Mouse (Mus musculus) heart, postnatal 0 days (tissue): ENCODE measurements around the gene Apoa1. TPM values are rescaled to one million over a fixed set of nuclear protein-coding genes. Genes with fewer than 3 reads are reported as not detected.
A peak's percentile ranks its signal among the peaks of the same experiment; 100 is the strongest.

Experiments
- ATAC-seq: fragments of 200-750 bp; cut with Nextera tagmentation; 2 replicates; pipeline ENCODE4 v1.8.0; 2017; ENCODE audit warnings: low read depth, moderate number of reproducible peaks, moderate library complexity; ENCODE audit not compliant: insufficient read depth
- DNase-seq: peaks from one replicate; pipeline ENCODE4 v3.0.0-alpha.2; 2016; ENCODE audit warnings: low spot score
- H3K27ac ChIP-seq: fragments of 300-500 bp; sonication (generic); 2 replicates; pipeline ENCODE4 v1.5.1; 2014; ENCODE audit warnings: low read depth, mild to moderate bottlenecking
- H3K27me3 ChIP-seq: fragments of 300-500 bp; sonication (generic); 2 replicates; pipeline ENCODE4 v1.6.1; 2014; ENCODE audit warnings: low read length, mixed read lengths; ENCODE audit not compliant: control insufficient read depth, insufficient read depth
- H3K36me3 ChIP-seq: fragments of 300-500 bp; sonication (generic); replicated peaks from 2 replicates; pipeline ENCODE4 v1.6.1; 2014; ENCODE audit warnings: low read length, mixed read lengths; ENCODE audit not compliant: control insufficient read depth, insufficient read depth
- H3K4me1 ChIP-seq: fragments of 300-500 bp; sonication (generic); 2 replicates; pipeline ENCODE4 v1.6.1; 2014; ENCODE audit warnings: antibody characterized with exemption; ENCODE audit not compliant: control insufficient read depth, insufficient read depth
- H3K4me2 ChIP-seq: fragments of 300-500 bp; sonication (generic); 2 replicates; pipeline ENCODE4 v1.6.1; 2014; ENCODE audit warnings: low read depth, mild to moderate bottlenecking, low read length, moderate library complexity
- H3K4me3 ChIP-seq: fragments of 300-500 bp; sonication (generic); 2 replicates; pipeline ENCODE4 v1.5.1; 2014; ENCODE audit warnings: low read depth, low read length
- H3K9ac ChIP-seq: fragments of 300-500 bp; sonication (generic); replicated peaks from 2 replicates; pipeline ENCODE4 v1.6.1; 2014; ENCODE audit warnings: low read depth, low read length, mixed read lengths
- H3K9me3 ChIP-seq: fragments of 300-500 bp; sonication (generic); replicated peaks from 2 replicates; pipeline ENCODE4 v1.6.1; 2016; ENCODE audit warnings: low read length; ENCODE audit not compliant: control insufficient read depth
- CTCF ChIP-seq: IDR thresholded peaks from 2 replicates; pipeline ENCODE4 v1.5.1; 2016; ENCODE audit warnings: antibody characterized with exemption, control low read depth, low read depth
- EP300 ChIP-seq: IDR thresholded peaks from 2 replicates; pipeline ENCODE4 v1.6.1; 2016; ENCODE audit warnings: antibody characterized with exemption, low read depth
- WGBS: fragments of 180-500 bp; shearing (Covaris S2); extraction: QIAGEN DNeasy Blood & Tissue Kit; methylation state at CpG from one replicate; pipeline ENCODE4 v1.1.7; 2014; 5-methylcytosine and 5-hydroxymethylcytosine counted together
- polyA plus RNA-seq: library from polyadenylated mRNA; unstranded; fragments of >200 nt; fragmentation: Nextera tagmentation; extraction: Ambion mirVana; gene quantifications from 2 replicates; pipeline ENCODE4 v1.2.1, GENCODE M21; 2015
- total RNA-seq: library from RNA; depleted of rRNA; stranded (reverse); fragments of >200 nt; gene quantifications from 2 replicates; pipeline ENCODE4 v1.2.3, GENCODE M21; 2014; ENCODE audit warnings: low replicate concordance

Apoa1 gene
- total and polyA plus RNA-seq, 2 experiments from 2014 or later: 1.8 TPM; not detected in 1

DNA sequence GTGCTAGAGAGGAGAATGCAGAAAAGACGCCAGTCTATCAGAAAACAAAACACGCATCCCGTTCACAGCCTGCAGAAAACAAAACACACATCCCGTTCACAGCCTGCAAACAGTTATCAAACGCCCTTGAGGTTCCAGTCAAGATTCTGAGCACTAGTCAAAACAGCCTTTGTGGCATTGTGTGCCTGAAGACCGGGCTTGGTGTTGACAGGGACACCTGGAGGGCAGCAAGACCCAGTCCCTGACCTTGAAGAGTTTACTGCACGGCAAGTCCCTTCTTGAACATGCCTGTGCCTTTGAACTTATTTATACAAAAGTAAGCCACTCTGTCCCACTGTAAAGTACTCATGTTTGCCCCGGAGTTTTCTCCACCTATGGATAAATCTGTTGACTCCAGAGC lies 15.2 kb downstream of the Apoa1 start:
- peak; percentile 14 for DNase-seq
- Histone ChIP-seq H3K27ac (no peak overlapping the region), H3K4me1 (peaks cover 7% of the 10 kb centered on the region; the same call in 1 of the 2 replicates), H3K4me2 (no peak overlapping the region), H3K9ac (no peak overlapping the region), H3K4me3 (no peak overlapping the region), H3K27me3 (0 out of 2 replicates have a peak, but pooled peaks cover 6% of the 10 kb centered on the region), H3K36me3 (no peaks in the 10 kb centered on the region), H3K9me3 (no peaks in the 10 kb centered on the region)
- 22% methylated on average over 8 of the region's 8 CpGs for WGBS
- peak; percentile 36; the same call in 1 of the 2 replicates for ATAC-seq
- TF ChIP-seq EP300: no peak
- no peak for TF ChIP-seq CTCF

DNA sequence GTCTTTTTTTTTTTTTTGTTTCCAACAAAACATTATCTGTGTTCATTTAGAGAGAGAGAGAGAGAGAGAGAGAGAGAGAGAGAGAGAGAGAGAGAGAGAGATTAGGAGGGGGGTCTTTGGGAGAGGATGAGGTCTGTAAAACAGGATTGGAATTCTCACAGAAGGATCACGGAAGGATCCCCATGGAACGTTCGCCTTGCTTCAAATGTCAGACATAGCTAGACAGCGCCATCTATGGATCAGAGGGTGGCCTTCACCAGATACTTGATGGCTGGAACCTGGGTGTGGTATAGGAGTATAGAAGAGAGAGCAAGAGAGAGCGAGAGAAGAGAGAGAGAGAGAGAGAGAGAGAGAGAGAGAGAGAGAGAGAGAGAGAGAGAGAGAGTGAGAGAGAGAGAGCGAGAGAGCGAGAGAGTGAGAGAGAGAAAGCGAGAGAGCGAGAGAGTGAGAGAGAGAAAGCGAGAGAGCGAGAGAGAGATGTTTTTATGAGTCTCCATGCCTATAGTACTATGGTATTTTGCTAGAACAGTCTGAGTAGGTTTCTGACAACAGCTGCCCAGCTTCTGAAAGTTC lies 18.5 kb downstream of the Apoa1 start:
- DNase-seq: peak; percentile 86
- H3K36me3 ChIP-seq: no peaks in the 10 kb centered on the region
- TF ChIP-seq CTCF (peak; percentile 93), EP300 (no peak)
- H3K9ac ChIP-seq: no peak overlapping the region
- no peak overlapping the region for H3K27ac ChIP-seq
- 0 out of 2 replicates have a peak, but pooled peaks cover 6% of the 10 kb centered on the region for H3K27me3 ChIP-seq
- no peaks in the 10 kb centered on the region for H3K9me3 ChIP-seq
- 20% methylated on average over 11 of the region's 11 CpGs for WGBS
- H3K4me2 ChIP-seq: no peak overlapping the region; the same call in 1 of the 2 replicates
- no peak overlapping the region for H3K4me3 ChIP-seq
- H3K4me1 ChIP-seq: peaks cover 7% of the 10 kb centered on the region; the same call in 1 of the 2 replicates
- peak; percentile 76 for ATAC-seq

DNA sequence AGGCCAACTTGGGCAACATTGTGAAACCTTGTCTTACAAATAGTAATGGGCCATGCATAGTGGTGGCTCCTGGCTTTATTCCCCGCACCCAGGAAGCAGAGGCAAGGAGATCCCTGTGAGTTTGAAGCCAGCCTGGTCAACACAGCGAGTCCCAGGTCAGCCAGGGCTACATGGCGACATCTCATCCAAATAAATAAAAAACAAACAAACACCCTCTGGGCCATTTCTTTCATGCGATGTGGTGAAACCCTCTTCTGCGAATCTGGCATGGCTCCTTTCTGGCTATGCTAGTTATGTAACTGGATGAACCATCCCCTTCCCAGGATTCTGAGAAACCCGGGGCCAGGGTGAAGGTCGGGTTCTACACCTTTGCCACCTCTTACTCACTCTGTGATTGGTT lies 27.8 kb downstream of the Apoa1 start:
- no peaks in the 10 kb centered on the region for H3K36me3 ChIP-seq
- no peak overlapping the region for H3K9ac ChIP-seq
- H3K27ac ChIP-seq: no peak overlapping the region
- H3K27me3 ChIP-seq: no peaks in the 10 kb centered on the region
- no peak for ATAC-seq
- H3K9me3 ChIP-seq: no peaks in the 10 kb centered on the region
- TF ChIP-seq CTCF (no peak), EP300 (no peak)
- H3K4me1 ChIP-seq: no peaks in the 10 kb centered on the region
- WGBS: 81% methylated on average over 7 of the region's 7 CpGs
- H3K4me2 ChIP-seq: no peak overlapping the region
- H3K4me3 ChIP-seq: no peak overlapping the region
- DNase-seq: no peak

DNA sequence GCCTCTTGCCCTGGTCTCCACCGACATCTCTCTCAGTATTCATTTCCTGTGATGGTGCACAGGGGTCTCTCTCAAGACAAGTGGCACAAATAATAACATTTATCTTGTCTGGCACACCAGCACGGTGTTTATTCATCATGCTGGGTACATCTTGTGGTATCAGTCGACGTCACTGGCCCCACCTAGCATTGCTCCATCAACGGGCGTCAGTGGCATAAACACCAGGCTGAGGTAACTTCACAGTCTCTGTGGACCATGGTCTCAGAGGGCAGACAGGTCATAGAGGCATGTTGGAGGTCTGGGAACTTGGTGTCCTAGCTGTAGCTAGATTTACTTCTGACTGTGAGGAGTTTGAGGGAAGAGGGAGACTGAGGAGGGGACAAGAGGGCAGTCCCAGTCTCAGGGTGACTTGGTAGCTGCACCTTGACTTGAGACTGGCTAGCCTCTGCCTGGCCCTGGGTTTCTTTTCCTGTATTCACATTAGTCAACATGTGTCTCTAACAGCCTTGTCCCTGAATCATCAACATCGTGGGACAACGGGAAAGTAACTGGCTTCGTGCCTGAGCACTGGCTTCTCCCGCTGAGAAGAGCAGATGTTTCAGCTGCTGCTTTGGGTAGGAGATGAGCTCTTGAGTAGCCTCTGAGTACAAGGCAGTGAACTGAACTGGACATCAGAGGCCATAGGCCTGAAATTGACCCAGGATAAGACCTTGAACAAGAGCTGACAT lies 28.4 kb downstream of the Apoa1 start:
- Histone ChIP-seq H3K36me3 (no peaks in the 10 kb centered on the region), H3K4me2 (no peak overlapping the region), H3K9ac (no peak overlapping the region), H3K4me3 (no peak overlapping the region), H3K27me3 (no peaks in the 10 kb centered on the region), H3K9me3 (no peaks in the 10 kb centered on the region), H3K4me1 (no peaks in the 10 kb centered on the region), H3K27ac (peak overlapping the region; percentile 63; the same call in 1 of the 2 replicates)
- ATAC-seq: no peak
- WGBS: 79% methylated on average over 10 of the region's 10 CpGs
- no peak for DNase-seq
- TF ChIP-seq CTCF: no peak
- no peak for TF ChIP-seq EP300

DNA sequence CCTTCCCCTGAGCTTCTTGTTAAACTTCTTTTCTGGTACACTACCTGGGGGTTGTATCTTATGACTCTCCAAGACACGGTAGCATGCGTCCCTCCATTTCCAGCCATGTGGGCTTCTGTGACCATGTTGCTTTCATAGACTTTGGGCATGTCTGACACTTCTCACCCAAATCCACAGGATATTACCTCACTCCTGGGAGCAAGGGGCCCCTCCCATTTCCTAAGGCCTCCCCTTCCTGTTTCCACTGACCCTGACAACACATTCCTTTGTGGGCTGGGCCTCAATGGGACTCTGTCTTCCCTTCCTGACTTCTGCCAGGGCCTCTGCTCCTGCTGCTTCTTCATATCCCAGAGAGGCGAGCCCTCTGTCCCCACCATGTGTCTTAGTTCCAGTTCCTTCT lies 29.2 kb downstream of the Apoa1 start:
- Histone ChIP-seq H3K9ac (no peak overlapping the region), H3K4me1 (no peaks in the 10 kb centered on the region), H3K27me3 (no peaks in the 10 kb centered on the region), H3K9me3 (no peaks in the 10 kb centered on the region), H3K4me2 (no peak overlapping the region), H3K4me3 (no peak overlapping the region), H3K27ac (peak overlapping the region; percentile 63), H3K36me3 (no peaks in the 10 kb centered on the region)
- 61% methylated on average over 3 of the region's 3 CpGs for WGBS
- TF ChIP-seq CTCF (no peak), EP300 (no peak)
- DNase-seq (peak; percentile 39), ATAC-seq (peak; percentile 80)

DNA sequence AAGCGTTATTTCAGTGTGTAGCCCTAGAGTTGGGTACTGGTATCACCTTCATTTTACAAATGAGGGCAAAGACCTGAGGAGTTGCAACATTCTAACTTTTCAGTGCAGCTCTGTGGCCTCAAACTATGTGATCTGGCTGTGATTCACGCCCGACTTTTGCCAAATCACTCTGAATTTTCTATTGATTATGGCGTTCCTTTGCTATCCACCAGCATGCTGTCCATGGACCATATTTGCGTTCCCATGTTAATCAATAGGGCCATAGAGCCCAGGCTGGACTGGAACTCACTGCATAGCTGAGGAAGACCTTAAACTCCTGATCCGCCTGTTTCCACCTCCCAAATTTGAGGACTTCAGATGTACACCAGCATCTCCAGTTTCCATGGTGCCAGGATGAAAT lies 30.7 kb downstream of the Apoa1 start:
- Histone ChIP-seq H3K9ac (no peak overlapping the region), H3K4me2 (no peak overlapping the region), H3K27me3 (no peaks in the 10 kb centered on the region), H3K4me1 (no peaks in the 10 kb centered on the region), H3K36me3 (no peaks in the 10 kb centered on the region), H3K27ac (no peak overlapping the region), H3K9me3 (no peaks in the 10 kb centered on the region), H3K4me3 (no peak overlapping the region)
- no peak for TF ChIP-seq CTCF
- no peak for TF ChIP-seq EP300
- WGBS: 73% methylated on average over 6 of the region's 6 CpGs
- DNase-seq: no peak
- no peak for ATAC-seq
